ENCODE assay signal across 10 mouse cellular contexts in genomic region chr1:181552533-181553410, GRCm38 (mm10). TPM values are rescaled to one million over a fixed set of nuclear protein-coding genes. Genes with fewer than 3 reads are reported as not detected.
DNase-seq lines count a peak whose midpoint lies in the region; ATAC-seq and TF ChIP-seq lines count a peak whose summit lies in the region.
"Had no signal": no experiment of that assay in that cellular context is flagged by ENCODE, and none has a peak within 500 bp of the region (broad histone marks: within the 10 kb centered on the region; RNA-seq: fewer than 3 reads in every experiment).

No protein-coding gene starts in this region.

- no peaks in the 10 kb centered on the region for H3K9me3 ChIP-seq in neural tube, embryonic 11.5 days (ENCODE audit: control insufficient read depth, low read length)
- H3K9me3 ChIP-seq in stomach, postnatal 0 days (ENCODE audit: control insufficient read depth, low read length), result no peaks in the 10 kb centered on the region
- H3K9me3 ChIP-seq: embryonic facial prominence, embryonic 12.5 days had no signal

- no peak for TF ChIP-seq CTCF in stomach, postnatal 0 days (IDR thresholded peaks at IDR 0.05; ENCODE audit: low read depth)

- H3K4me2 ChIP-seq in neural tube, embryonic 11.5 days (ENCODE audit: low read depth), result no peak overlapping the region
- no peak overlapping the region for H3K4me2 ChIP-seq in stomach, postnatal 0 days (replicated peaks; ENCODE audit: low read depth)
- H3K4me2 ChIP-seq: embryonic facial prominence, embryonic 12.5 days had no signal

- no peak for TF ChIP-seq EP300 in stomach, postnatal 0 days (optimal IDR thresholded peaks at IDR 0.05)

- no peak overlapping the region for H3K4me3 ChIP-seq in neural tube, embryonic 11.5 days (ENCODE audit: low read depth, low read length)
- no peak overlapping the region for H3K4me3 ChIP-seq in stomach, postnatal 0 days (ENCODE audit: low read depth, low read length)
- H3K4me3 ChIP-seq: embryonic facial prominence, embryonic 12.5 days had no signal

- 41% methylated on average over 10 of the region's 10 CpGs for WGBS in neural tube, embryonic 11.5 days
- WGBS in stomach, postnatal 0 days, result 39% methylated on average over 10 of the region's 10 CpGs

- peak; percentile 69; the same call in 1 of the 2 replicates for ATAC-seq in neural tube, embryonic 11.5 days (ENCODE audit: insufficient read depth, low FRiP score, low TSS enrichment)
- ATAC-seq in stomach, postnatal 0 days (ENCODE audit: low FRiP score, low TSS enrichment), result peak; percentile 49

- H3K36me3 ChIP-seq in neural tube, embryonic 11.5 days (ENCODE audit: control insufficient read depth, insufficient read depth, low read length), result no peaks in the 10 kb centered on the region
- no peaks in the 10 kb centered on the region for H3K36me3 ChIP-seq in stomach, postnatal 0 days (ENCODE audit: control insufficient read depth, insufficient read depth, low read length)
- H3K36me3 ChIP-seq: embryonic facial prominence, embryonic 12.5 days had no signal

- 0 out of 2 replicates have a peak, but pooled peaks cover 5% of the 10 kb centered on the region for H3K4me1 ChIP-seq in neural tube, embryonic 11.5 days (ENCODE audit: control insufficient read depth, insufficient read depth, low read length)
- H3K4me1 ChIP-seq in stomach, postnatal 0 days (replicated peaks; ENCODE audit: control insufficient read depth, insufficient read depth), result no peaks in the 10 kb centered on the region; the same call in 1 of the 2 replicates

- intact Hi-C loops in left cerebral cortex, postnatal 4 days (cut with DNase I), result no loop called here

- DNase-seq in embryo, embryonic 10.5 days (ENCODE audit: low spot score), result peak; percentile 11
- no peak for DNase-seq in embryo, embryonic 9.5 days (ENCODE audit: extremely low spot score)
- peak; percentile 49 for DNase-seq in neural tube, embryonic 11.5 days (ENCODE audit: low spot score)
- DNase-seq in neural tube, embryonic 10.5 days (ENCODE audit: extremely low spot score, low spot score), result no peak
- peak; percentile 81 for DNase-seq in left cerebral cortex, postnatal 4 days
- DNase-seq in stomach, postnatal 0 days (ENCODE audit: low spot score), result no peak
- no peak for DNase-seq in urinary bladder, postnatal 36 days (ENCODE audit: low spot score in 2 of 2)
- DNase-seq in testis, postnatal 14 days (ENCODE audit: low spot score), result no peak

- no peak overlapping the region for H3K9ac ChIP-seq in neural tube, embryonic 11.5 days (ENCODE audit: low read length)
- H3K9ac ChIP-seq in stomach, postnatal 0 days (ENCODE audit: low read length), result no peak overlapping the region
- H3K9ac ChIP-seq: embryonic facial prominence, embryonic 12.5 days had no signal

- no peak overlapping the region for H3K27ac ChIP-seq in neural tube, embryonic 11.5 days (ENCODE audit: low read depth, low read length)
- H3K27ac ChIP-seq in stomach, postnatal 0 days (replicated peaks), result no peak overlapping the region
- H3K27ac ChIP-seq: embryonic facial prominence, embryonic 12.5 days had no signal

- no peaks in the 10 kb centered on the region for H3K27me3 ChIP-seq in neural tube, embryonic 11.5 days (ENCODE audit: control insufficient read depth, insufficient read depth, low read length)
- H3K27me3 ChIP-seq in stomach, postnatal 0 days (ENCODE audit: control insufficient read depth, insufficient read depth, low read length), result no peaks in the 10 kb centered on the region
- H3K27me3 ChIP-seq: CH12.LX; embryonic facial prominence, embryonic 12.5 days had no signal

RNA-seq across cellular contexts. Expression of gene Dnah14, which starts 23.6 kb away (rescaled TPM):
- polyA plus RNA-seq in neural tube, embryonic 11.5 days (2014; fragmentation: Nextera tagmentation; extraction: Ambion mirVana), result 1.9 and 2.1 TPM in 2 replicates
- 1 to 10 TPM; 1.6 to 2.2 TPM for total RNA-seq in left cerebral cortex, postnatal 4 days (2021)
- 0.85 and 1.2 TPM in 2 replicates for polyA plus RNA-seq in stomach, postnatal 0 days (2015; fragmentation: Nextera tagmentation; extraction: Ambion mirVana)

RNA-seq across cellular contexts. Expression of gene Ccdc121, which starts 41.5 kb away (rescaled TPM):
- polyA plus RNA-seq in neural tube, embryonic 11.5 days (2014; fragmentation: Nextera tagmentation; extraction: Ambion mirVana), result not detected in 2 replicates
- total RNA-seq in left cerebral cortex, postnatal 4 days (2021), result under 1 TPM in 1 of 2 experiments, not detected in 1; 0.44 TPM
- not detected in 2 replicates for polyA plus RNA-seq in stomach, postnatal 0 days (2015; fragmentation: Nextera tagmentation; extraction: Ambion mirVana)
- total RNA-seq: CH12.LX had no signal

Comparison
In these comparisons a context has a peak if more than half of its experiments do, and no peak if none do; other contexts are left out.
1. DNase-seq: peak in embryo, embryonic 10.5 days (single experiment), neural tube, embryonic 11.5 days (single experiment) and left cerebral cortex, postnatal 4 days (single experiment); none in embryo, embryonic 9.5 days (single experiment), neural tube, embryonic 10.5 days (single experiment), stomach, postnatal 0 days (single experiment), urinary bladder, postnatal 36 days (0 of 2) and testis, postnatal 14 days (single experiment).